Mouse (Mus musculus): ENCODE measurements around the gene Nploc4.
A peak's percentile ranks its signal among the peaks of the same experiment; 100 is the strongest.

DNA sequence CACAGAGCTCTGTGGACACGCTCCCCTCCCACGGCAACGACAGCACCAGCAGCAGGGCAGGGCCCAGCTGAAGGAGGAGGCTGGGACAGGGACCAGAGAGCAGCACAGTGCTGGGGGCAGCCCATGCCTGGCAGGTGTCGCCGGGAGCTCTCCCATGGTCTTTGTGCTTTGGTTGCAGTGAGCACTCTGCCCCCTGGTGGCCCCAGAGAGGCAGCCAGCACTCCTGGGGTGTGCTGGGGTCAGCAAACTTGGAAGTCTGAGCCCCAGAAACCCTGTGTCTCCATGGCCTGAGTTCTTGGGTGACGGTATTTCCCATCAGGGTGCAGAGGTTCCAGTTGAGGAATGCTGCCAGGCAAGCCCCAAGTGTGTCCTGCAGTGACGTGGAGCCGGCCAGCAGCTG is 67.9 kb downstream of the Nploc4 start:
- no peak for TF ChIP-seq CHD2 (IDR thresholded peaks at IDR 0.05; ENCODE audit: low read depth, low read length)
- no peak for TF ChIP-seq HCFC1 (IDR thresholded peaks at IDR 0.05; ENCODE audit: borderline replicate concordance, insufficient read depth, low read length)
- no peak for TF ChIP-seq ZC3H11A (IDR thresholded peaks at IDR 0.05; ENCODE audit: borderline replicate concordance, low read depth, low read length)
- peak; percentile 53; the same call in 1 of the 2 replicates for TF ChIP-seq MAFK (IDR thresholded peaks at IDR 0.05; ENCODE audit: insufficient read depth, low read depth, low read length)
- TF ChIP-seq ZNF384 (IDR thresholded peaks at IDR 0.05; ENCODE audit: low read depth, low read length): no peak
